Mouse (Mus musculus) ovary, postnatal 36 days (tissue): ENCODE measurements around the gene Bcl7a.

Source experiments
- DNase-seq: peaks from one replicate; pipeline ENCODE4 v3.0.0; 2022; ENCODE audit warnings: low spot score, mixed read lengths

Bcl7a gene

GRCm38 (mm10) chr5:123343707-123344627, at the start of gene Bcl7a:
Bcl7a (plus strand) TSS chr5:123343834.
- DNase-seq, result peak; percentile 90

GRCm38 (mm10) chr5:123294653-123295052, 49.0 kb upstream of the Bcl7a start:
- DNase-seq, result no peak

GRCm38 (mm10) chr5:123296224-123296806, 47.3 kb upstream of the Bcl7a start:
- no peak for DNase-seq

DNA sequence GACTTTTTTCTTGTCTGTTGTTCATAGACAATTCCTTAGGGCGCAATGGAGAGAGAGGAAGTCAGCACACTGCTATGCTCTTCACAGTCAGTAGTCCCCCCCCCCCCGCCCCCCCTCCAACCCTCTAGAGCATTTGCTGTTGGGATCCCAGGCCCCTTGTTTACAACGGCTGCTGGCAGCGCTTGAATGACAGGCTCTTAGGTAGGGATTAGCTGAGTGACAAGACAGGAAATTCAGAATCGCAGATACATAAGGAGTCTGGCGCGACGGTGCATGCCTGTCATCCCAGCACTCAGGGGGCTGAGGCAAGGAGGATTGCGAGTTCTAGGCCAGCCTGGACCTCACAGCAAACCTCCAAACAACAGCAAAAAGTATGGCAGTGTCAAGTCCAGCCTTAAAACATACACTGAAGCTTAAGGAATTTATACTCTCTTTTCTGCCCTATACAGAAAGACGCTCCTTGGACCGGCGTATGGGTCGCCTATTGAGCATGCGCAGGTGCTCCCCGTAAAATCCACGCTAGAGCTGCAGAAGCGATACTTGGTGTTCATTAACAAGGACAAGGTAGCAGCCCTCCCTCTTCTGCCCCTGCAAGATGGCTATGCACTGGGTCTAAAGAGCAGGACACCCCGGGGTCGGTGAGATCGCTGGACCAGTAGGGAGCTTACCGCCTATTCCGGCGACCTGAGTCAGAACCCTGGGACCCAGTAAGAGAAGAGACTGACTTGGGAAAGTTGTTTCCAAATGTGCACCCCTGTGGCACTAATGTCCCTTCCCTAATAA, 46.5 kb upstream of the Bcl7a start:
- no peak for DNase-seq

DNA sequence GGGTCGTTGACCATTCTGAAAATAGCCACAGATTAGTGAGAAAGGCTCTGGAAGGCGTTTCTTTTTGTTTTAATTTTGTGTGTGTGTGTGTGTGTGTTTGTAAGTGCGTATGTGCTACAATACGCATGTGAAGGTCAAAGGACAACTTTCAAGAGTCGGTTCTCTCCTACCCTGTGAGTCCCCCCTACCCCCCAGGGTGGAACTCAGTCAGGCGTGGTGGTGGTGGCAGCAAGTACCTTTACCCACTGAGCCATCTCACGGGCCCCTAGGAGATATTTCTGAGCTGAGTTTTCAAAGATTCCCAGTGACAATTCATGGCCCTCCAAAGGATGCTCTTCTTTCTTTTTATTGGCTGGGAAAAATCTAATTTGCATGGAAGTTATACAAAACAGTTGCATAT, 45.8 kb upstream of the Bcl7a start:
- DNase-seq, result no peak

- no peak for DNase-seq
Observed at GRCm38 (mm10) chr5:123298526-123298925, 45.1 kb upstream of the Bcl7a start.

DNA sequence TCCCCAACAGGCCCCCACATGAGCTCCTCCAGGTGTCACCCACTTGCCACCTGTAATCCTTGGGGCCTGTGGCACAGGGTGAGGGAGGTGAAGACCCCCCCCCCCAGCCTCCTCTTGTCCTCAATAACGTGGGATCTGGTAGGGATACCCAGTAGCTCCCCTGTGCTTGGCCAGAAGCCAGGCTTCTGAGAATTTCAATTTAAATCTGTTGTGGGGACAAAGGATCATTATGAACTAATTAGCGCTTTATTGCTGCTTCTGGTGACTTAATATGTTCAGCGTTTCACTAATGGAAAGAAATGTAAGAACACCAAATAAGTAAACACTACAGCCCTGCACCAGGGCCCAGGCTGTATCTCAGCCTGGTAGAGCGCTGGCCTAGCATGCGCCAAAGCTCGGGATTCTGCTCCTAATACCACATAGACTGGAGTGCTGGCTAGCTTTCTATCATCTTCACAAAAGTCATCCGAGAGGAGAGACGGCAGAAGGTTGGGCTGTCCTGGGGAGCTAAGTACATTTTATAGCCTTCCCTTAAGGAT, 43.1 kb upstream of the Bcl7a start:
- no peak for DNase-seq

GRCm38 (mm10) chr5:123301780-123302521, 41.7 kb upstream of the Bcl7a start:
- no peak for DNase-seq

DNA sequence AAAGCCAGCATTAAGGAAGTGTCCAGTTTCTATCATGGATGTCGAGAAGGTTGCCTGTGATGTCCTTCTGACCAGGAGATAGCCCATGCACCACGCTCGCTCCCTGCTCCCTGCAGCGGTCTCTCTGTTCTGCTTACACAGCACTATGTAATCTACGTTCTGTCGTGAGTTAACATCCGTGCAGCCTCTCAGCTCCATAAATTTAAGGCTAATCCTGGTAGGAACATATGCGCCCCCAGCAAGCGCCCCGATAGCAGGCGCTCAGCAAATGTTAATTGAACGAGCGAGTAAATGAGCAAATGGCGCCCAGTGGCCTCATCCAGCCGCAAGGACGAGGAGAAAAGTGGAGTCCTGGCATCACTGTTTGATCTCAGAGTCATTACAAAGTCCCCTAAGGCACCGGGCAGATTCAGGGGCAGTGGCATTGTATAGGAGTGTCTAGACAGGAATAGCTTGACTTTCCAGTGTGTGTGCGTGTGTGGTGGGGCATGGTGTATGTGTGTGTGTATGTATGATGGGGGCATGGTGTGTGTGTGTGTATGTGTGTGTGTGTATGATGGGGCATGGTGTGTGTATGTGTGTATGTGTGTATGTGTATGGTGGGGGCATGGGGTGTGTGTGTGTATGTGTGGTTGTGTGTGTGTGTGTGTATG, 35.9 kb upstream of the Bcl7a start:
- no peak for DNase-seq

- no peak for DNase-seq
Observed at GRCm38 (mm10) chr5:123309816-123310215, 33.8 kb upstream of the Bcl7a start.

- DNase-seq, result no peak
Observed at GRCm38 (mm10) chr5:123310221-123310620, 33.4 kb upstream of the Bcl7a start.

DNA sequence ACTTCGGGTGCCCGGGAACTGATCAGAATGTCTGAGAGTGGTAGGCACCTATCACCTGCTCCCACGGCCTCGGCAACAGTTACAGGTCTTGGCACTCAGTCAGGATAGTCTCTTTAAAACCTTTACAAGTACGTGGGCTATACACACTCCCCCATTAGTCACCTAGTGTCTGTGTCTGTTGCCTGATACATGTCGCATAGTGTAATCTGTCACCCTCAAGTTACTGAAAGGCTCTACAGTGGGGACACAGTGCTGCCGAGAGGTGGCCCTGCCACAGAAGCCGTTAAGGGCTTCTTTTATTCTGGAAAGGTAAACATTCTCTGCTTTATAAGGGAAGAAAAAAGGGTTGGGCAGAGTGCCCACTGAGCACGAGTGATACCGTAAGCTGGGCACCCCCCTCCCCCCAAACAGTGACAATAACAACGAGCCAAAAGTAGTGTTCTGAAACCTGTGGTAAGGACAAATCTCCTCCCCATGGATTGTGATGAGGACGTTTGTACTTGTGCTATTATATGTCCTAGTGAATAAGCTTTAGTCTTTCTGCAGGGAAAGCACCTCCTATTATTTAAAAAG, 30.5 kb upstream of the Bcl7a start:
- no peak for DNase-seq

- no peak for DNase-seq
Observed at GRCm38 (mm10) chr5:123313851-123314380, 29.7 kb upstream of the Bcl7a start.

- DNase-seq, result no peak
Observed at GRCm38 (mm10) chr5:123315219-123315866, 28.3 kb upstream of the Bcl7a start.

- no peak for DNase-seq
Observed at GRCm38 (mm10) chr5:123317992-123318391, 25.6 kb upstream of the Bcl7a start.

DNA sequence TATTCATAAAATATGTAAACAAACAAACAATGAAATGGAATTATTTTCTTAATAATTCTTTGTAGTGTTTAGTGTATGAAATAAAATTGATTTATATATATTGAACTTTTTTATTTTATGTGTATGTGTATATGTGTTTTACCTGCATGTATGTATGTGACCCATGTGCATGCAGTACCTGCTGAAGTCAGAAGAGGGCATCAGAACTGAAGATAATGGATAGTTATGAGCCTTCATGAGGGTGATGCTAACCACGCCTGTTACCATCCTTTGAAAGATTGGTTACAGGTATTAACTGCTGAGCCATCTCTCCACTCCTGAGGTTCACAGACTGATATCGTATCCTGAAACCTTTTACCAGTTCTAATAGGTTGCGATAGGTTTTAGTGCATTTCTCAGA, 23.5 kb upstream of the Bcl7a start:
- no peak for DNase-seq

GRCm38 (mm10) chr5:123324242-123324641, 19.4 kb upstream of the Bcl7a start:
- DNase-seq, result no peak

DNA sequence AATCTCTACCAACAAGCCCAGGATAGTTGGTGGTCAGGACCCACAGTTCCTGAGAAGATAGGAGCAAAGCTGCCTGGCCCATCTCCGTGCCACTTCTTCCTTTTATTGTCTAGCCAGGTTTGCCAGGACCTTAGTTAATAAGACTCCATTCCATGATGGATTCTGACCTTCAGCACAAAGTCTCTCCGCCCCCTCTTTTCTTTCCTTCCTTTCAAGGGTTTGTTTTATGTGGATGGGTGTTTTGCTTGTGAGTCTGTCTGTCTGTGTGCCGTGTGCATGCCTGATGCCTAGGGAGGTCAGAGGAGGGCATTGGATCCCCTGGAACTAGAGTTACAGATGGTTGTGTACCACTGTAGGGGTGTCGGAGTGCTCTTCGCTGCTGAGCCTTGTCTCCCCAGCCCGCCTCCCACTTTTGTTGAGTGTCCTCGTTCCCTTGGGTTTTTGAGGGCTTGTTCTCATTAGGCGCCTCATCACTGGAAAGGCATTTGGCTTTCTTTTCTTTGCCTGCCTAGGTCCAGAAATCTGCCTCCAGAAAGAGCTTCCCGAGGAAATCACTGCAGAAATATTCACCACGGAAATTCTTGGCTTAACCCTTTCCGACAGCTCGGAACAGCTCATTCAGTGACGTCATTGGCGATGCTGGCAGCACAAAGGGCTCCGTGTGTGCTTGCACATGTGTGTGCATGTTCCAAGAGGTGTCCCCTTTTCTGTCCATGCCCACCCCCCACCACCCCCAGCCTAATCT, 17.5 kb upstream of the Bcl7a start:
- DNase-seq, result no peak

DNA sequence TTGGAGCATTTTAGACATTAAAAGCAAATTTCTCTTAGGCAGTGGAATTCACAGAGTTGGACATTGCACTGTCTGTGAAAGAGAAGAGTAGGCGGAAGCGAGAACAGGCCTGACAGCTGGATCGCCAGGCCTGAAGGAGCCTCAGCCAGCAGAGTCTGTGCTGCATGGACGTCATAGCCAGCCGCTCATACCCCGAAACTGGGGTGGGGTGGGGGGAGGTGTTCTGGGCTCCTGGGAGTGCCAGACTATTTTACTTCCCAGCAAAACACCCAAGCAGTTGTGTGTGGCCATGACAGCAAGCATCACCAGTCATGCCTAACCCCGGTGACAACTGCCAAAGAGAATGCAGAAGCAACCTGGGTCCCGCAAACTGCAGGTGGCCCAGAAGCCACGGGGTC, 16.9 kb upstream of the Bcl7a start:
- no peak for DNase-seq
